Mouse (Mus musculus) heart, adult 18-20 months (tissue): Measurements from ENCODE around the gene Rhebl1. TPM values are rescaled to one million over a fixed set of nuclear protein-coding genes. Genes with fewer than 3 reads are reported as not detected.

Experiments
- DNase-seq, 2 experiments: peaks; one replicate each; pipeline ENCODE4 v3.0.0; 2021 to 2022; ENCODE audit warnings: mixed read lengths in 1 of 2
- total RNA-seq, 2 experiments: library from RNA; stranded (reverse); gene quantifications; 2 replicates each; pipeline ENCODE4 v1.2.3; 2021

Gene Rhebl1
- total RNA-seq, 2 experiments from 2014 or later: 1.5 to 2.2 TPM

GRCm38 (mm10) chr15:98871916-98872888 lies 22.1 kb downstream of the Rhebl1 start:
- peak; percentile 94 to 96 for DNase-seq

GRCm38 (mm10) chr15:98871070-98871915 lies 23.0 kb downstream of the Rhebl1 start, which contains the start of gene Kmt2d:
TSS of gene Kmt2d (minus strand) at chr15:98871204.
- DNase-seq: peak in 1 of 2 experiments; percentile 44

DNA sequence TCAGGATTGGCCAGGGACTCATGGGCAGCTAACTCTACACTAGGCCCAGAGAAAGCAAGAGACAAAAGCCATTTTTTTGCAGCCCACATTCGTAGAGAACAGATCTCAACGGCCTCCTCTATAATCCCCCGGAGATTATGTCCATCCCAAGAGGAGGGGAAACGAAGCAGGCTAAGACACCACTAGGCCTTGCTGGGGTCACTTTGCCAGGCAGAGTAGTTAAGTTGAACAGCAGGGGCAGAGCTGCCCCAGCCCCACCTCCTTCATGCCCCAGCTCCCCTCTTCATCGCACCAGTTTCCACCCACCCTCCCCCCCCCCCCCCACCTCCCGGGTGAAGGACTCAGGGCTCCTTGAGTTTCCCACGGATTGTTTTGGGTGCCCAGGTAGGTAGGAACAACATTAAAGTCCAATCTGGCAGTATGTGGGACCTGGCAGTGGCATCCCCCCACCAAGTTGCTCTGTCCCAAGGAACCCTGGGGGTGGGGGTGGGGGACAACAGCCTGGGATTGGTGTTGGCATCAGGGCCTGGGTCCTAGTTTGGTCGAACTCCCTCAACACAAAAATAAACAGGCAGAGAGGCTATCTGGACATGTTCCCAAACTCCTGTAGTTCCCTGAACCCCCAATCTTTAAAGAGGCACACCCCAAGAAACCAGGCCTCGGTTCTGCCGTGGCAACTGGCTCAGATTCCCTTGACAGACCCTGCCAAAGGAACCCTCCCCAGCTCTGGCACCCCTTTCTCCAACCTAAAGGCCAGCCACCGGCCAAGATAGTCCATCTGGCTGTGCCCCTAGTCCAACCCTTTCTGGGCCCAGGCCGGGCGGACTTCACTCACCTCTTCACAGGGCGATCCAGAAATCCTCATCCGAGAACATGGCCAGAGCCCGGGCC lies 23.9 kb downstream of the Rhebl1 start:
- DNase-seq: peak in 1 of 2 experiments; percentile 55

- peak in 1 of 2 experiments; percentile 40 for DNase-seq
Measured at GRCm38 (mm10) chr15:98869342-98870178, 24.8 kb downstream of the Rhebl1 start.

DNA sequence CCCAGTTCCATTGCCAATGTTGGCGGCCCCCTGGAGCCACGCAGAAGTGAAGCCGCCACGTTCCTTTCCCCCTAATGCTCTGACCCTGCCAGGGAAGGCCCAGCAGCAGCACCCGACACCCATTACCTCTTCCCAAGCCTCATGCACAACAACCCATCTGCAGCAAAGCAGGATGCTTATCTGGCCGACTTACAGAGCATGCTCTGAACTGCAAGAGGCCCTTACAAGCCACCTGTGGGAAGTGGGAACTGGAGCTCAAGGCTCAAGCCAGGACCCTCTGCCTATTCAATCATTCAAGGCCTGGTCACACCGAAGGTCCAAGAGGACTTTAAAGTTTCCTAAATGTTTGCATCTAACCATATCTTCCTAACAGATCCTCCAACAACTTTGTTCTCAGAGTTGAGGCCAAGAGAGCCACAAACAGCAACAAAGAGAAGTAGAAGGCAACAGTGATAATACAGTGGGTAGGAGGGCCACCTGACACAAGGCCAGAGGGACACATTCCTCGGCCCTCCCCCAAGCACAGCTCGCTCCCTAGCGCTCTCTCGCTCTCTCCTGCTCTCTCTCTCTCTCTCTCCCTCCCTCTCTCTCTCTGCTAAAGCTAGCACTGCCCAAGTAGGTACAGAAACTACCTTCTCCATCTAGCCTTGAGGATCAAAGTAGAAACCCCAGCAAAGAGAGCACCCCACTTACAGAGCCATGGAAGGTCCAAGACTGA lies 25.8 kb downstream of the Rhebl1 start:
- no peak for DNase-seq

DNA sequence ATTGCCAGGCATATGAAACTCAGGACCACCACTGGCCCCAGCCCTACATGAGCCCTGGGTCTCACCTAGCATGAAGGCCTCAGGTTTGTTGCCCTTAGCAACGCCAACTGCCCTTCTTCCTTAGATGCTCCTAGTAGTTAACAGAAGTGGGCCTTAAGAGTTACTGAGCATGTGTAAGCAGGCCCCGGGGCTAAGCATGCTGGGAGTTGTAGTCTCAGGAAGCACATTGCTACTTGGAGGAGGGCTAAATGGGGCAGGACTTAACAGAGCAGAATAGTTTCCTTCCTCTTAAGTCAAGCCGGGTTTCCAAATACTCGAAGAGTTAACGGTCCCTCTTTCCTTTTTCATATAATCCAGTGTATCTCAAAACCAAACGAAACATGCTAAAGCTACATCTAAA lies 27.0 kb downstream of the Rhebl1 start:
- peak; percentile 77 to 86 for DNase-seq

GRCm38 (mm10) chr15:98866501-98866900 lies 27.8 kb downstream of the Rhebl1 start:
- DNase-seq: no peak

- no peak for DNase-seq
Measured at GRCm38 (mm10) chr15:98865771-98866170, 28.6 kb downstream of the Rhebl1 start.

GRCm38 (mm10) chr15:98864951-98865350 lies 29.4 kb downstream of the Rhebl1 start:
- DNase-seq: no peak

- no peak for DNase-seq
Measured at GRCm38 (mm10) chr15:98863451-98863958, 30.8 kb downstream of the Rhebl1 start.

DNA sequence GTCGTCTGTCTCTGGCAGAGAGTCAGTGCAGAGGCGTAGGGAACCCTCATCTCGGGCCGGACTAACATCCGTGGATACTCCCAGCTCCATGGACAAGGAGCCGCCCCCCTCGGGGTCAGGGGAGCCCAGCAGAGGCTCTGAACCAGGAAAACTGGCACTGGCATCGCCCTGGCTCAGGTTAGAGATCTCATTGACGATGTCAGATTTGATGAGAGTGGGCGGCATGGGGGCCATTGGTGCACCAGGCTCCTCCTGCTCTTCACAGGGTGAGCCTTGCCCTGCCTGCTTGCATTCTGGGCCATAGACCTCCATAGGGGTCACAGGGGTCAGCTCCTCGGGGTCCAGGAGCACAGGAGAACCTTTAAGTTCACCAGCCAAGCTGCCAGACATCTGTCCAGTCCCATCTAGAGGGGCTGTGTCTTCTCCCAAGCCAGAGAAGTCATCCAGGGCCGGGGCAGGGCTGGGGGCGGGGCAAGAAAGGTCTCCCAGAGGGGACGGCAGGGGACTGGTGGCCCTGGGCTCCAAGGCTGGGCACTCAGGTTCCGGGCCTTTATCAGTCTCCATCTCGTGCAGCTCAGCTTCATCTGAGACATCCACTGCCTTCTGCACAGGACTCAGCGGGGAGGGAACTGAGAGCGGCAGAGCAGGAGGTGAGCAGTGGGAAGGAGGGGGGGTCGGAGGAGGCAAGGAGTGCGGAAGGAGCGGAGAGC lies 32.5 kb downstream of the Rhebl1 start:
- no peak for DNase-seq

- no peak for DNase-seq
Measured at GRCm38 (mm10) chr15:98860921-98861320, 33.4 kb downstream of the Rhebl1 start.

GRCm38 (mm10) chr15:98859319-98860043 lies 34.9 kb downstream of the Rhebl1 start:
- no peak for DNase-seq

DNA sequence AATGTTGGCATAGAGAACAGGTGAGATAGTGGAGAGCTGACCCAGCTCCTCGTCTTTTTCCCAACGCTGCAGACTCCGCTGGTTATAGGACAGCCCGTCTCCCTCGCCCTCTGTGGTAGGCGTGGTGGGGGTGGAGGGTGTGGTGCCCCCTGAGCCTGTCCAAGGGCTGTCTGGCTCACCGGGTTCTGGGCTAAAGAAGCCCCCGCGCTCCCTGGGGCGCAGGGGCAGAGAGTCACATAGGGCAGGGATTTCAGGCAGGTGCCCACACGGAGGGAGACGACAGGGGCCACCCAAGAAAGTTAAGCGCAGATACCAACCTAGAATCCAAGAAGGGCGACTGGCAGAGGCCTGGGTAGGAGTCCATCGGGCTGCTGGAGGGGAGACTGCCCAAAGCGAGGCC lies 40.1 kb downstream of the Rhebl1 start:
- DNase-seq: no peak

DNA sequence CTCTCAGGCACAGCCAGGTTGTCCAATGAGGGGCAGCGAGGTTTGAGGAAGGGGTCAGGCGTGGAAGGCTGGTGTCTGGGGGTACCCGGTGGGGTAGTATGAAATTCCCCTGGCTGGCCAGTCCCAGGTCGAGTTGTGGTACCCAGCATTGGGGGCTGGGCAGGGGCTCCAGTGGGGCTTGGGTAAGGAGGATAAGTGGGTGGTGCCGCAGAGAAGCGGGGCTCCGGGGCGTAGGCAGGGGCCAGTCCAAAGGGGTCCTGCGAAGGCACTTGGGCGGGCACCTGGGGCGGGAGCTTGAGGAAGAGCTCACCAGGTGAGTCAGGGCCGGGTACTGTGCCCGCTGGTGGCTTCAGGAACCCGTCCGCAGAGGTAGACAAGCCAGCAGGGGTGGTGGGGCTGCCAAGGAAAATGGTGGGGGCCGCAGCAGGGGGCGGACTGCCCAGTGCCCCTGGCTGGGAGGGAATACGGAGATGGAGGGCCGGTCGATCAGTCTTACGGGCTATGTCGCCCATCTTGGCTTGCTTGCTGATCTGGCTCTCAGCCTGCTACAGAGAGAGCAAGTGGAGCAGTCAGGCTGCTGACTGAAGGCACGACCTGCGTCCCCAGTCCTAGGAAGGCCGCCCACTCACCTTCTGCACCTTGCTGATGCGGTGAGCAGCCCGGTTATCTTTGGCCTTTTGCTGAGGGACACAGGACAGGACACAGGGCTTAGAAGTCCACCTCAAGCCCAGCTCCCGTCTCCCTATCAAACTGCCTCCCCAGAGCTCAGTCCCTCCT lies 41.0 kb downstream of the Rhebl1 start:
- DNase-seq: no peak

- no peak for DNase-seq
Measured at GRCm38 (mm10) chr15:98852733-98853132, 41.6 kb downstream of the Rhebl1 start.

DNA sequence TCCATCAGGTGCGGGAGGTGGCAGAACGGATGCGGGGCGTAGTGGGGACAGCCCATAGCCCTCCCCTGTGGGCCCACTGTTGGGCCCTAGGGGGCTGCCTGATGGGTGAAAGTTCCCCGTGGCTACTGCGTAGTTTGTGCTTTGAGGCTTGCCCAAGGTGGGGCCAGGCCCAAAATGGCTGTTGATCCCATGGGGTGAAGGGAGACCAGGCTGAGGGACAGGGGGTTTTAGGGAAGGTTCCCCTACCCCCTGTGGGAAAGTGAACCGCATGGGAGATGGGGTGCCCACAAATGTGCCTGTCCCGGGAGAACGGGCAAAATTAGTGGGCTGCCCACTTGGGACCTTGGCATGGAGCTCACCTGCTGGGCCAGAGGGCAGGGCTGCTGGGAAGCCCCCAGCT lies 42.3 kb downstream of the Rhebl1 start:
- no peak for DNase-seq
